In genomic region chr12:109949231-109949965, GRCm38 (mm10) we compare ENCODE assay signal across 12 mouse cellular contexts.
A peak's percentile ranks its signal among the peaks of the same experiment; 100 is the strongest.
DNase-seq lines count a peak whose midpoint lies in the region; ATAC-seq and TF ChIP-seq lines count a peak whose summit lies in the region.
"Had no signal": no experiment of that assay in that cellular context is flagged by ENCODE, and none has a peak within 500 bp of the region (broad histone marks: within the 10 kb centered on the region; RNA-seq: fewer than 3 reads in every experiment).

No protein-coding gene starts in this region.

- TF ChIP-seq CTCF in E14TG2a.4 (conservative IDR thresholded peaks at IDR 0.05; ENCODE audit: low read length), result no peak

- no peaks in the 10 kb centered on the region for H3K9me3 ChIP-seq in E14TG2a.4 (ENCODE audit: low read length)
- H3K9me3 ChIP-seq in embryonic facial prominence, embryonic 14.5 days (ENCODE audit: control insufficient read depth, low read length), result no peaks in the 10 kb centered on the region

- H3K9ac ChIP-seq in embryonic facial prominence, embryonic 14.5 days (ENCODE audit: low read depth, low read length), result no peak overlapping the region

- WGBS in embryonic facial prominence, embryonic 14.5 days, result 55% methylated on average over 17 of the region's 17 CpGs

- DNase-seq in adrenal gland, postnatal 14 days, result peak; percentile 44
- no peak for DNase-seq in adrenal gland, postnatal 25 days
- peak; percentile 82 for DNase-seq in embryonic facial prominence, embryonic 14.5 days (ENCODE audit: low spot score)
- DNase-seq in mesoderm, embryonic 11.5 days (ENCODE audit: low read depth, low spot score), result peak; percentile 28
- no peak for DNase-seq in adrenal gland, postnatal 4 days (ENCODE audit: low spot score in 2 of 2)
- no peak for DNase-seq in thymus, postnatal 0 days (ENCODE audit: low spot score)
- DNase-seq: cerebellum, postnatal 14 days; lung, postnatal 36 days; thymus, adult 18-20 months had no signal

- H3K4me3 ChIP-seq in E14TG2a.4 (replicated peaks; ENCODE audit: low read length), result peak overlapping the region; percentile 79
- H3K4me3 ChIP-seq in embryonic facial prominence, embryonic 14.5 days (ENCODE audit: low read depth, low read length), result no peak overlapping the region
- H3K4me3 ChIP-seq: layer of hippocampus, adult 2 months had no signal

- no peaks in the 10 kb centered on the region; the same call in 1 of the 2 replicates for H3K27me3 ChIP-seq in E14TG2a.4 (ENCODE audit: insufficient read depth, low read length)
- no peaks in the 10 kb centered on the region for H3K27me3 ChIP-seq in embryonic facial prominence, embryonic 14.5 days (replicated peaks; ENCODE audit: control insufficient read depth, insufficient read depth, low read length)

- H3K4me2 ChIP-seq in embryonic facial prominence, embryonic 14.5 days (ENCODE audit: low read depth, low read length), result no peak overlapping the region

- no peaks in the 10 kb centered on the region for H3K36me3 ChIP-seq in E14TG2a.4 (ENCODE audit: insufficient read depth, low read length)
- no peaks in the 10 kb centered on the region for H3K36me3 ChIP-seq in embryonic facial prominence, embryonic 14.5 days (ENCODE audit: control insufficient read depth, insufficient read depth, low read length)

- no peak overlapping the region for H3K27ac ChIP-seq in embryonic facial prominence, embryonic 14.5 days (replicated peaks; ENCODE audit: low read depth, low read length)
- H3K27ac ChIP-seq: layer of hippocampus, adult 2 months had no signal

- H3K4me1 ChIP-seq in E14TG2a.4 (replicated peaks; ENCODE audit: low read depth, low read length), result peaks cover 72% of the 10 kb centered on the region
- peaks cover 20% of the 10 kb centered on the region for H3K4me1 ChIP-seq in embryonic facial prominence, embryonic 14.5 days (ENCODE audit: control insufficient read depth, insufficient read depth, low read length)

- no peak for ATAC-seq in embryonic facial prominence, embryonic 14.5 days (ENCODE audit: low read depth)
- ATAC-seq in frontal cortex, adult (ENCODE audit: low TSS enrichment), result no peak

Comparison
In these comparisons a context has a peak if more than half of its experiments do, and no peak if none do; other contexts are left out.
1. DNase-seq: peak in adrenal gland, postnatal 14 days (single experiment), embryonic facial prominence, embryonic 14.5 days (single experiment) and mesoderm, embryonic 11.5 days (single experiment); none in adrenal gland, postnatal 25 days (single experiment), adrenal gland, postnatal 4 days (0 of 2) and thymus, postnatal 0 days (single experiment).